Mouse (Mus musculus): ENCODE data around the gene Vmn1r94. TPM values are rescaled to one million over a fixed set of nuclear protein-coding genes. Genes with fewer than 3 reads are reported as not detected.
"Not testable (repeated sequence)": the region's sequence is repeated elsewhere in the genome, so short reads cannot be mapped to it uniquely, and the experiment has no call there.

The Vmn1r94 gene
- not detected for total RNA-seq (2021)
- long read RNA-seq, experiment 1: 0 reads
- long read RNA-seq, experiment 2: 0 reads

DNA sequence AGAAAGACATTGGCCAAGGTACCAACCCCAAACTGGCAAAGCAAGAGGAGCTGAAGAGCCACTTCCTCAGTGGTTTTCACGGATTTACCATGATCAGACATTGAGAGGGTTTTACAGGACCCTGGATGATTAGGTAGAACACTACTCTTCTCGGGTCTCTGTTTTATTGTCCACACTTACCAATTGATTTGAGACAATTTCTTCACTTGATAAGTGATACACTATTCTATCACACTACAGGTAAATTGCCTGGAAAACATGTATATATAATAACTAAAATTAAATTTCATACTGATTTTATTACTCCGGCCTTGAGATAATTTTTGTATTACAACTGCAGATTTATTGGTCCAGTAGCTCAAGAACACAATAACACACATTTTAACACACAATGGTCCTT is at the start of gene Vmn1r94:
Gene Vmn1r94, minus strand, starts transcription at position 101 of the 400 bp plus-strand sequence.
- not testable (repeated sequence) for DNase-seq

DNA sequence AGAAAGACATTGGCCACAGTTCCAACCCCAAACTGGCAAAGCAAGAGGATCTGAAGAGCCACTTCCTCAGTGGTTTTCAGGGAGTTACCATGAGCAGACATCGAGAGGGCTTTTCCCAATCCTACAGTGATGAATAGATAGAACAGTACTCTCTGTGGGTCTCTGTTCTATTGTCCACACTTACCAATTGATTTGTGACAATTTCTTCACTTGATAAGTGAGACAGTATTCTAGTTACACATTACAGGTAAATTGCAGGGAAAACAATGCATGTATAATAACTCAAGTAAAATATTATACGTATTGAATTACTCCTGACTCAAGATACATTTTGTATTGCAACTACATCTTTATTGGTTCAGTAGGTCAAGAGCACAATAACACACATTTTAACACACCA is 37.3 kb upstream of the Vmn1r94 start, which contains the start of gene Gm6164:
Gene Gm6164, minus strand, starts transcription at position 101 of the 400 bp plus-strand sequence.
- not testable (repeated sequence) for DNase-seq

DNA sequence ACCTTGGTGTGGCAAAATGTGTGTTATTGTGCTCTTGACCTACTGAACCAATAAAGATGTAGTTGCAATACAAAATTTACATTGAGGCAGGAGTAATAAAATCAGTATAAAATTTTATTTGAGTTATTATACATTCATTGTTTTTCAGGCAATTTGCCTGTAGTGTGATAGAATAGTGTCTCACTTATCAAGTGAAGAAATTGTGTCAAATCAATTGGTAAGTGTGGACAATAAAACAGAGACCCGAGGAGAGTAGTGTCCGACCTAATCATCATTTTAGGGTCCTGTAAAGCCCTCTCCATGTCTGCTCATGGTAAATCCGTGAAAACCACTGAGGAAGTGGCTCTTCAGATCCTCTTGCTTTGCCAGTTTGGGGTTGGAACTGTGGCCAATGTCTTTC is 25.2 kb upstream of the Vmn1r94 start, which contains the start of gene Vmn1r95:
Gene Vmn1r95, plus strand, starts transcription at position 301 of the 400 bp plus-strand sequence.
- not testable (repeated sequence) for DNase-seq

DNA sequence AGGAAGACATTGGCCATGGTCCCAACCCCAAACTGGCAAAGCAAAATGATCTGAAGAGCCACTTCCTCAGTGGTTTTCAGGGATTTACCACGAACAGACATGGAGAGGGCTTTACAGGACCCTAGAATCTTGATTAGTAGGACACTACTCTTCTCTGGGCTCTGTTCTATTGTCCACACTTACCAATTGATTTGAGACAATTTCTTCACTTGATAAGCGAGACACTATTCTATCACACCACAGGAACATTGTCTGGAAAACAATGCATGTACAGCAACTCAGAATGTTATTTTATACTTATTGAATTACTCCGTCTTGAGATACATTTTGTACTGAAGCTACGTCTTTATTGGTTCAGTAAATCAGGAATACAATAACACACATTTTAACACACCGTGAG is 29.2 kb downstream of the Vmn1r94 start, which contains the start of gene Vmn1r93:
Gene Vmn1r93, minus strand, starts transcription at position 101 of the 400 bp plus-strand sequence.
- not testable (repeated sequence) for DNase-seq

DNA sequence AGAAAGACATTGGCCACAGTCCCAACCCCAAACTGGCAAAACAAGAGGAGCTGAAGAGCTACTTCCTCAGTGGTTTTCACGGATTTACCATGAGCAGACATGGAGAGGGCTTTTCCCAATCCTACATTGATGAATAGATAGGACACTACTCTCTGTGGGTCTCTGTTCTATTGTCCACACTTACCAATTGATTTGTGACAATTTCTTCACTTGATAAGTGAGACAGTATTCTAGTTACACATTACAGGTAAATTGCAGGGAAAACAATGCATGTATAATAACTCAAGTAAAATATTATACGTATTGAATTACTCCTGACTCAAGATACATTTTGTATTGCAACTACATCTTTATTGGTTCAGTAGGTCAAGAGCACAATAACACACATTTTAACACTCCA is 45.7 kb downstream of the Vmn1r94 start, which contains the start of gene Gm16442:
Gene Gm16442, minus strand, starts transcription at position 101 of the 400 bp plus-strand sequence.
- not testable (repeated sequence) for DNase-seq

Other genes with a start within 250 kb of the Vmn1r94 start
- gene Pvr, start 247.2 kb downstream of the Vmn1r94 start, total RNA-seq (2021): 10 to 100 TPM; 10.7 to 15.3 TPM
- gene Igsf23, start 217.6 kb downstream of the Vmn1r94 start, total RNA-seq (2021): not detected
- not detected for gene Ceacam20, start 203.0 kb downstream of the Vmn1r94 start, total RNA-seq (2021)
- gene Nlrp9b, start 176.9 kb downstream of the Vmn1r94 start, total RNA-seq (2021): not detected
- not detected for gene Vmn1r91, start 68.7 kb downstream of the Vmn1r94 start, total RNA-seq (2021)
- not detected for gene Gm16442, start 45.8 kb downstream of the Vmn1r94 start, total RNA-seq (2021)
- not detected for gene Vmn1r93, start 29.3 kb downstream of the Vmn1r94 start, total RNA-seq (2021)
- gene Vmn1r95, start 25.3 kb upstream of the Vmn1r94 start, total RNA-seq (2021): not detected
- not detected for gene Gm6164, start 37.2 kb upstream of the Vmn1r94 start, total RNA-seq (2021)
- not detected for gene Gm4498, start 65.5 kb upstream of the Vmn1r94 start, total RNA-seq (2021)
- not detected for gene Gm5890, start 94.5 kb upstream of the Vmn1r94 start, total RNA-seq (2021)
- not detected for gene Gm4133, start 165.7 kb upstream of the Vmn1r94 start, total RNA-seq (2021)
- gene Gm5728, start 207.0 kb upstream of the Vmn1r94 start, total RNA-seq (2021): not detected
- not detected for gene Vmn1r100, start 249.6 kb upstream of the Vmn1r94 start, total RNA-seq (2021)